Mouse (Mus musculus): ENCODE results near the gene 2610301B20Rik.
"Not testable (repeated sequence)": the region's sequence is repeated elsewhere in the genome, so short reads cannot be mapped to it uniquely, and the experiment has no call there.

Gene 2610301B20Rik

GRCm38 (mm10) chr4:10873920-10874665, at the start of gene 2610301B20Rik:
Gene 2610301B20Rik, plus strand, starts transcription at chr4:10874498.
- DNase-seq = peak; percentile 98

- no peak for DNase-seq
Measured at GRCm38 (mm10) chr4:10833273-10833672, 41.0 kb upstream of the 2610301B20Rik start.

GRCm38 (mm10) chr4:10835252-10836051, 38.8 kb upstream of the 2610301B20Rik start:
- DNase-seq = peak; percentile 77 to 81

DNA sequence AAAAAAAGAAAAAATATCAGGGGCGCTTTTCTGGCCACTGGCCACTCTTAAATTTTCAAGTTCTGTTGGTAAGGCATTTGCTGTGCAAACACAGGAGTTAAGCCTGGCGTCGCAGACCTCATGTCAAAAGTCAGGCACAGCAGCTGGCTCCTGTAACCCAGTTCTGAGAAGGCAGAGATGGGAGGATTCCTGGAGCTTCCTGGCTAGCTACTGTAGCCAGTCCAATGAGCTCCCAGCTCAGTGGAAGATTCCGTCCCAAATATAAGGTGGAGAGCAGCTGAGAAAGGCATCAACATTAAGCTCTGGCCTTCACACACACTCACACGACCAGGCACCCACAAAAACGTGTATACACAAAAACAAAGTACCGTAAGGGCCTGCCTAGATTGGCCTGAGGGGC, 28.4 kb upstream of the 2610301B20Rik start:
- DNase-seq = no peak

DNA sequence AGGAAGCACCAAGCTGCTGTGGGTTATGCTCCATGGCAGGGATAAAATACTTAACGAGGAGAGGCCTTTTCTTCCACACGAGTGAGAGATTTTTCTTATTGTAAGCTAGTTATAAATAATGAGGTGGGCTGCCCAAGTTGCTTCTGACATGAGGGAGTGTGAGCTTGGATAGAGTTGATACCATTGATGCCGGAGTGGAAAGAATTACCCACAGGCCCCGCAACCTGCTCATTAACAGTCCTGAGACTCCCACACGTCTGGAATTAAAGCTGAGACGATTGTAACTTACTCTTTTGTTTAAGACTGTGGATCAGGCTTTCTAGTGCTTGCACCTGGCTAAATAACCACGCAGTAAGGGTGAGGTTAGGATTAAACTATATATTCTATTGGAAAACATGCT, 24.5 kb upstream of the 2610301B20Rik start:
- no peak for DNase-seq

DNA sequence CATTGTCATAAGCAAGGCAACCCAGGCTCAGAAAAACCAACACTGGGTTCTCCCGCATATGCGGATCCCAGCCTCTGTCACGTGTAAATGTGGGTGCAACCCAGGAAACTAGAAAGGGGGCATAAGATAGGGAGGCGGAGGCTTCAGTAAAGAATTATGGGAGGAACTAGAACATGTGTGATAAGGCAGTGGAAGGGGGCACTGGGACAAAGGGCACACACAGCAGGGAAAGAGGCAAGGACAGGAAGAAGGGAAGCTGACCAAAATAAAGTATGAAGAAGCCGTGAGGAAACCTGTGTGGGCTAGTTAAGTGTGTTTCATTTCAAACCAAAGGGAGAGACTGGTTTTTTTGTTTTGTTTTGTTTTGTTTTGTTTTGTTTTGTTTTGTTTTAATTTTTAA, 23.3 kb upstream of the 2610301B20Rik start:
- no peak for DNase-seq

DNA sequence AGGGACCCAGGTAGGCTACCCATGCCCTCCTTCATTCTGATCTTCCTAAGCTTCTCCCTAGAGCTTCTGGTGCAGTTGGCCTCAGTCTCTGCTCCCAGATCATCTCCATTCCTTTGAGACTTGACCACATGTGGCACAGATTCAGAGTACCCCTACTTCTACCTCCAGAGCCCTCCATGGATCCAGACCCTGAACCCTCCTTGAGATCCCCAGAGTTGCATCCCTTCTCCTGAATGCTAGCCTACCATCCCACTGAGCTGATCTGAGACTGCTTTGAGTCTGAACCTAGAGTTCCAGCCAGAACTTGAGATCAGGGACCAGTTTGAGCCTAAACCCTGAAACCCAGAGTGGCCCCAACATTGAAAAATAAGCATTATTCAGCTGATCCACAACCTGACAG, 15.1 kb upstream of the 2610301B20Rik start:
- no peak for DNase-seq

DNA sequence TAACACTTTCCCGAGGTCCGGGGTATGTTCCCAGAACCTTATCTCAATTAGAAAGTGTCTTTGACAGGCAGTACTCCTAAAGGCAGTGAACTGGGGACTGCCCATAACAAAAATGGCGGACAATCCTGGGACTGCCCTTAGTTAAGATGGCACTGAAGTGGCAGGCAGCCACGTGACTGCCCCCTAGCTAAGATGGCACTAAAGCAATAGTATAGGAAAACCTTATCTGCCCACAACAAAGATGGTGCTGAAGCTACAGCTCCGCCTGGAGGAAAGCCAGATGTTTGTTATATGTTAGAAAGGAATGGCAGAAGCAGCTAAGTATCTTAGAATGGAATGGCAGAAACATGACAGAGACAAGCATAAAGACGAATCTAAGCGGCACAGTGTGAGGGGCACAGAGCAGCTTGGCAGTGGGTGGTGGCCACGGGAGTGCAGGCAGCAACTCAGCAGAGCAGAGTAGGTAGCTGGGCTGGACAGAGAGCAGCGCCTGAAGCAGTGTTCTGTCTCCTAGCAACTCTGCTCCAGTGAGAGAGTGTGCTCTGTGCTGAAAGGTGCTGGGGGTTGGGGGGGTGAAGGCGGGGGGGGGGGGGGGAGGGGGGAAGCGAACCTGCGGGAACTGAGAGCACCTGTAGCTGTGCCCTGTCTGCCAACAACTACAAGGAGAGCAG, 14.3 kb upstream of the 2610301B20Rik start:
- DNase-seq = peak; percentile 31 to 46

DNA sequence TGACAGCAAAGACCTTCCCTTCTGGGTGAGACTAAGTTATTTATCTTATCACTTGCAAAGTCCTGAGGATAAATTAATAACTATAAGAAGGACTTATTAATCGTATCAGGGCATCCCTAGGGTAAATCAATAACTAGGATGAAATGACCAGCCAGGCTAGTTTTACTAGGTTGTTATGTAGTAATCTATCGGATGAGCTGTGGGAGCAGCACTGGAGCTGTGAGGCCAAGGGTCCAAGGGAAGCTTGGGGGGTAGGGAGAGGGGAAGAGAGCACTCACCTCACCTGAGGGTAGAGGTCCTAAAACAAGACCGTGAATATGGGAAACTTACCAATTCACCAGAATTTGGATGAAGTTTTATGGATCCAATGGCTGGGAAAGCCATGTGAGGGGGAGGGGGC, 13.5 kb upstream of the 2610301B20Rik start:
- no peak for DNase-seq

DNA sequence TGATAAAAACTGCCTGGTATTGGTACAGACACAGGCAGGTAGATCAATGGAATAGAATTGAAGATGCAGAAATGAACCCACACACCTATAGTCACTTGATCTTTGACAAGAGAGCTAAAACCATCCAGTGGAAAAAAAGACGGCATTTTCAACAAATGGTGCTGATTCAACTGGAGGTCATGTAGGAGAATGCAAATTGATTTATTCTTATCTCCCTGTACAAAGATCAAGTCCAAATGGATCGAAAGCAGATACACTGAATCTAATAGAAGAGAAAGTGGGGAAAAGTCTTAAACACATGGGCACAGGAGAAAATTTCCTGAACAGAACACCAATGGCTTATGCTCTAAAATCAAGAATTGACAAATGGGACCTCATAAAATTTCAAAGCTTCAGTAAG, 11.4 kb upstream of the 2610301B20Rik start:
- DNase-seq = not testable (repeated sequence)

GRCm38 (mm10) chr4:10872231-10872630, 2.1 kb upstream of the 2610301B20Rik start:
- no peak for DNase-seq

GRCm38 (mm10) chr4:10872685-10873539, 1.4 kb upstream of the 2610301B20Rik start:
- peak in 1 of 2 experiments; percentile 28 for DNase-seq

GRCm38 (mm10) chr4:10873549-10873919, 764 bp upstream of the 2610301B20Rik start:
- peak in 1 of 2 experiments; percentile 74 for DNase-seq

DNA sequence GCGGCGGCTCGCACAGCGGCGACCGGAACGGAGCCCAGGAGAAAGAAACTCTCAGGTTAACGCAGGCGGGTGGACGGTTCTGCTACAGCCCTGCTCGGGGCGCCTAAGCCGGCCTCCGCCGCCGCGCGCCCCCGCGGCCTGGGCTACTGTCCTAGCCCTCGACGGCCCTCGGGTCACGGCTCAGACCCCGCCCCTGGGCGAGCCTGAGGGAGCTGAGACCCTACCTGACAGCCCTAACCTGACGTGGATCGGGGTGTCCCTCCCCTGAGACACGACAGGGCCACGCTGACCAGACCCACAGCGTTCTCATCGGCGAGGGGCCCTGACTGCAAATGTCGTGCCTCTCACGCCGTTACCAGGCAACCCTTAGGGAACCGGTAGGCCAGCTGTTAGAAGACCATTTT, 422 bp downstream of the 2610301B20Rik start:
- DNase-seq = peak in 1 of 2 experiments; percentile 63

GRCm38 (mm10) chr4:10875407-10875806, 1.1 kb downstream of the 2610301B20Rik start:
- peak; percentile 13 to 30 for DNase-seq

GRCm38 (mm10) chr4:10877057-10877456, 2.8 kb downstream of the 2610301B20Rik start:
- no peak for DNase-seq

DNA sequence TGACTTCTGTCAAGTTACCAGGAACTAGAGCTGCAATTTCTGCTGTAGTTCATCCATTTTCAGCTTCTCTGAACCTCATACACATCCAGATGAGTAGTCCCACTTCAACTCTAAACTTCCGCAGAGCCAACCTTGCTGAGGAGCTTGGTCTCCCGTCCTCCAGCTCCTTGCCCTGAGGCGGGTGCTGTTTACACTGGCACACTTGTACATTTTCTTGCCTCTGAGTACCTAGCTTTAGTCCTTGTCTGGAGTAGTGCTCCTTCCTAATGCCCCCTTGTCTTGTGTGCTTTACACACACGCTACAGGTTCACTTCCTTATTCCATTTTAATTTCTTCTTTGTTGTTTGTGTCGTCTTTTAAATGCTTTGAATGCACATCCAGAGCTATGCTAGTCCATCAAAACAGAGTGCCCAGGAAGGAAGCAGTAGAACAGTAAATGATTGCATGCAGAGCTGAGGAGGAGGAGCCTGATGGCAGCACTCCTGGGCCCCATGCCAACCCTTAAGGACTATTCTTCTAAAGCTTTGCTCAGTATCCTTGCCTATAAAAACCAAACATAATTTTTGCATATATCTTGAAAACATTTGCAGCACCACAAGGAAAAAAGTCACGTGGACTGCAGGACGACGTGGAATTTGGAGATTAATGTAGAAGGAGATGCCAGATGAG, 9.6 kb downstream of the 2610301B20Rik start:
- no peak for DNase-seq

- DNase-seq = no peak
Measured at GRCm38 (mm10) chr4:10888835-10889234, 14.5 kb downstream of the 2610301B20Rik start.

DNA sequence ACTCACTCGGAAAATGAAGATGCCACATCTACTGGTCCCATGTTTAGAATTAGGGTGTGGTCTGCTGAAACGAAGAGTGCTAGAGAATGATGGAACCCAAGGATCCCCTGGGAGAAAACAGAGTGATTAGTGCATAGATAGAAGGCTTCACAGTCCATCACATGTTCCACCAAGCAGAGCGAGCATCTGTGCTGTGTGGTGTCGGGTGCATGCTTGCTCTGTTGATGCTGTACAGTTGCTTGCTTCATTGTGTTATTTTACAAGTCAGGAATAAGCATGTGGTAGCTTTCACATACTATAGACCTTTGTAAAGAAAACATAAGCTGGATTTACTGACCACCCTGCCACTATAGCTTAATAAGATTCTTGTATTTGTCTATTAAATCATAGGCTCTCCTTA, 22.0 kb downstream of the 2610301B20Rik start:
- no peak for DNase-seq

DNA sequence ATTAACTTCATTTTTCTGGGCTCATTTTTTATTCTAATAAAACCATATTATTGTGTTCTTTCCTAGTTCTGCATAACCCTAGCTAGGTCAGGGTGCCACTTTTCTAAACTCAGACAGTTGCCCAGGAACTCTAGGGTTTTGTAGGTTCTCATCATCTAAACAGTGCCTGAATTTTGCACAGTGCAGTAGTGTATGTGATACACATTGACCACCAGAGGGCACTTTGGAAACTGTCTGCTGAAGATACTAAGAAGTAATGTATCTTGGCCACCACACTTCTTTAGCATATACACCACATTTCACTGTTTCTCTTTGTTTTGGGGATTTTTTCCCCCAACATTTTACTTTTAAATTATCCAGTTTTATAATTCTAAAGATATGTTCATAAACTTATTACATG, 22.6 kb downstream of the 2610301B20Rik start:
- peak; percentile 23 to 27 for DNase-seq

GRCm38 (mm10) chr4:10905234-10905801, 31.0 kb downstream of the 2610301B20Rik start:
- no peak for DNase-seq

Measured in cerebellum, postnatal 14 days (tissue).